Mouse (Mus musculus): Measurements from ENCODE around the gene Lsp1. TPM values are rescaled to one million over a fixed set of nuclear protein-coding genes. Genes with fewer than 3 reads are reported as not detected.
A peak's percentile ranks its signal among the peaks of the same experiment; 100 is the strongest.

The Lsp1 gene
- polyA plus RNA-seq, 1 experiment from 2014 or later, result 83.5 TPM

DNA sequence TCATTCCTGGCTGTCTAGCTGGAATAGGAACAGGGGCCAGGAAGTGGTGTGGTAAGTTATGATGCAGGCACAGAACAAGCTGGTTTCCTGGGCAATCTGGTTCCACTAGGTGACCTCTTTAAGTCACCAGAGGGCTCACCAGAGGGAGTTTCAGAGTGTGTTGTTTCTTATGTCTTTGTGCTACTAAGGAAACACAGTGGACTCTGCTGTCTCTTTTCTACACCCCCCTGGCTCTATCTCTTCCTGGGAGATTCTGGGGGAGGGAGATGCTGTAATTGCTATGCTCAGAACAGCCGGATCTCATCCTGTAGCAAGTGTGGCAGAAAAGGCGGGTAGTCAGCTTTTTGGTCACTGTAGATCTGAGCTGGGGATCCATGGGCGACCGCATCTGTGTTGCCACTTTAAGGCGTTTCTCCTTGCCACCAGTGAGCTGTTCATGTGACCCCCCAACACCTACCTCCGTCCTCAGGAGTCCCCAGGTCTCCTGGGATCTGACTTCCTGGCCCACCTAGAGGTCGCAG lies 9.6 kb downstream of the Lsp1 start:
- WGBS, result 78% methylated on average over 7 of the region's 7 CpGs
- Histone ChIP-seq H3K27ac (ENCODE audit: low read length) (peak overlapping the region; percentile 67), H3K9me3 (replicated peaks; ENCODE audit: control insufficient read depth, low read length) (no peaks in the 10 kb centered on the region), H3K4me3 (ENCODE audit: low read length) (no peak overlapping the region), H3K4me1 (ENCODE audit: control insufficient read depth, insufficient read depth, low read length) (peaks cover 40% of the 10 kb centered on the region), H3K4me2 (ENCODE audit: low read depth, low read length) (no peak overlapping the region), H3K27me3 (ENCODE audit: control insufficient read depth, insufficient read depth, low read length) (no peaks in the 10 kb centered on the region), H3K36me3 (ENCODE audit: control insufficient read depth, insufficient read depth) (no peaks in the 10 kb centered on the region), H3K9ac (ENCODE audit: low read length) (no peak overlapping the region)
- no peak for ATAC-seq (replicated peaks; ENCODE audit: extremely low read depth, insufficient read depth, low FRiP score)

DNA sequence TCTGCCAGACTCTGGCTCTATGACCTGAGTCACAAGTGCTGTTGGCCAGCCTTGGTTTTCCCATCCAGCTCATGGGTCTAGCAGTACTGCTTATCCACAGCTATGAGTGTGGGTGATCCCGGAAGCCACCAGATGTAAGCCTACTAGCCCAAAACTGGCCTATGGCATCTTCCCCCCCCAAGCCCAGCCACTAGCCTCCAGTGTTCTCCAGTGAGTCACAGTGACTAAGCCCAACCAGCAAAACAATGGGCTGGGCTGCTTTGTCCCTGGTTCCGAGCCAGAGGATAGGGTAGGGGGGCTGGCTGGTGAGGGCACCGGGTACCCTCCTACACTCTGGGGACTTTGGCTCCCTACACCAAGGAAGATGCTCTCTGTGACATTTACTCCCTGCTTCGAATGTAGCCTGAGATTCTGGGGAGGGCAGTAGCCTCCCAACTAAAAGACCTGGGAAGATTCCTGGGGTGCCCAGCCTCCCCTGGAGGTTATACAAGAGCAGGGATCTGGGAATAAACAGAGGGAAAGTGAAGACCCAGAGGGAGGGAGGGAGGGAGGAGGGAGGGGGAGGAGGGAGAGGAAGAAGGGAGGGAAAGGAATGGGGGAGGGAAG lies 10.3 kb downstream of the Lsp1 start:
- H3K9ac ChIP-seq (ENCODE audit: low read length), result 0 out of 2 replicates have a peak overlapping the region, but pooled peaks have one; percentile 21
- 27% methylated on average over 4 of the region's 4 CpGs for WGBS
- ATAC-seq (replicated peaks; ENCODE audit: extremely low read depth, insufficient read depth, low FRiP score), result peak; percentile 72
- H3K4me3 ChIP-seq (ENCODE audit: low read length), result no peak overlapping the region
- peak overlapping the region; percentile 67 for H3K27ac ChIP-seq (ENCODE audit: low read length)
- no peaks in the 10 kb centered on the region for H3K27me3 ChIP-seq (ENCODE audit: control insufficient read depth, insufficient read depth, low read length)
- H3K9me3 ChIP-seq (replicated peaks; ENCODE audit: control insufficient read depth, low read length), result no peaks in the 10 kb centered on the region
- peaks cover 46% of the 10 kb centered on the region for H3K4me1 ChIP-seq (ENCODE audit: control insufficient read depth, insufficient read depth, low read length)
- no peak overlapping the region for H3K4me2 ChIP-seq (ENCODE audit: low read depth, low read length)
- no peaks in the 10 kb centered on the region for H3K36me3 ChIP-seq (ENCODE audit: control insufficient read depth, insufficient read depth)

- H3K4me2 ChIP-seq (ENCODE audit: low read depth, low read length), result peak overlapping the region; percentile 41
- no peaks in the 10 kb centered on the region for H3K36me3 ChIP-seq (ENCODE audit: control insufficient read depth, insufficient read depth)
- 0 out of 2 replicates have a peak, but pooled peaks have one; percentile 19 for ATAC-seq (replicated peaks; ENCODE audit: extremely low read depth, insufficient read depth, low FRiP score)
- WGBS, result 61% methylated on average over 6 of the region's 6 CpGs
- H3K27me3 ChIP-seq (ENCODE audit: control insufficient read depth, insufficient read depth, low read length), result no peaks in the 10 kb centered on the region
- H3K4me3 ChIP-seq (ENCODE audit: low read length), result no peak overlapping the region
- peaks cover 50% of the 10 kb centered on the region for H3K4me1 ChIP-seq (ENCODE audit: control insufficient read depth, insufficient read depth, low read length)
- peak overlapping the region; percentile 65; the same call in 1 of the 2 replicates for H3K9ac ChIP-seq (ENCODE audit: low read length)
- H3K27ac ChIP-seq (ENCODE audit: low read length), result peak overlapping the region; percentile 67
- no peaks in the 10 kb centered on the region for H3K9me3 ChIP-seq (replicated peaks; ENCODE audit: control insufficient read depth, low read length)
Observed at GRCm38 (mm10) chr7:142471414-142471861, 10.8 kb downstream of the Lsp1 start.

DNA sequence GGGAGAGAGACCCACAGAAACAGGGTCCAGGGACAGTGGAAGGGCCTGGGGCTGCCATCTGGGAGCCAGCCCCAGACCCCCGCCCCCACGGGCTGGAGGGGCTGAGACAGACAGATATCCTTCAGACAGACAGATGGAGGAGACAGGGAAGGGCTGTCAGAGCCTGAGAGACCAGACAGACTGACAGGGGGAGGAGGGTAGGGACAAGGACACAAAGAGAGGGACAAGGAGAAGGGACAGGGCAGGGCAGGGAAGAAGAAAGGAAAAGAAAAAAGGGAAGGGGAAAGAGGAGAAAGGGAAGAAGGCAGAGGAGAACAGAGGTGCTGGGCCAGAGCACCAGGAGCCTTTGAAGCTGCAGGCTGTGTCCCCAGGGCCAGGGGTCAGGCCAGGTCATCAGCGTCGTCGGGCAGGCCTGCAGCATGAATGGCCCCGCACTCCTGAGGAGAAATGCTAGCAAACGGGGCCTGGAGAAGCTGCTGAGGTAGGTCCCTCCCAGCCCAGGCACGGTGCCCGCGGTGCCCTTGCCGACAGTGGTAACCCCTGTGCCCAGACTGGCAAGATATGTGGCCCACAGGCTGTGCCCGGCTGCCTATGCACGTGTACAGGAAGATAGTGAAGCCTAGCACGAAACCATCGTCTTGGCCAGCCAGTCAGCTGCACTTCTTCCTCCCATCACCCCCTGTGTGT lies 11.4 kb downstream of the Lsp1 start:
- Histone ChIP-seq H3K4me3 (ENCODE audit: low read length) (peak overlapping the region; percentile 24), H3K27ac (ENCODE audit: low read length) (peak overlapping the region; percentile 67), H3K4me1 (ENCODE audit: control insufficient read depth, insufficient read depth, low read length) (peaks cover 50% of the 10 kb centered on the region), H3K9ac (ENCODE audit: low read length) (peak overlapping the region; percentile 65), H3K36me3 (ENCODE audit: control insufficient read depth, insufficient read depth) (no peaks in the 10 kb centered on the region), H3K4me2 (ENCODE audit: low read depth, low read length) (peak overlapping the region; percentile 41), H3K9me3 (replicated peaks; ENCODE audit: control insufficient read depth, low read length) (no peaks in the 10 kb centered on the region), H3K27me3 (ENCODE audit: control insufficient read depth, insufficient read depth, low read length) (no peaks in the 10 kb centered on the region)
- 41% methylated on average over 15 of the region's 15 CpGs for WGBS
- ATAC-seq (replicated peaks; ENCODE audit: extremely low read depth, insufficient read depth, low FRiP score), result no peak

GRCm38 (mm10) chr7:142472936-142473335 lies 12.3 kb downstream of the Lsp1 start:
- peak overlapping the region; percentile 67 for H3K27ac ChIP-seq (ENCODE audit: low read length)
- H3K4me1 ChIP-seq (ENCODE audit: control insufficient read depth, insufficient read depth, low read length), result peaks cover 50% of the 10 kb centered on the region
- H3K9ac ChIP-seq (ENCODE audit: low read length), result peak overlapping the region; percentile 65
- no peak for ATAC-seq (replicated peaks; ENCODE audit: extremely low read depth, insufficient read depth, low FRiP score)
- H3K4me3 ChIP-seq (ENCODE audit: low read length), result peak overlapping the region; percentile 24
- no peaks in the 10 kb centered on the region for H3K9me3 ChIP-seq (replicated peaks; ENCODE audit: control insufficient read depth, low read length)
- peak overlapping the region; percentile 41 for H3K4me2 ChIP-seq (ENCODE audit: low read depth, low read length)
- 89% methylated on average over 4 of the region's 4 CpGs for WGBS
- no peaks in the 10 kb centered on the region for H3K27me3 ChIP-seq (ENCODE audit: control insufficient read depth, insufficient read depth, low read length)
- H3K36me3 ChIP-seq (ENCODE audit: control insufficient read depth, insufficient read depth), result no peaks in the 10 kb centered on the region

DNA sequence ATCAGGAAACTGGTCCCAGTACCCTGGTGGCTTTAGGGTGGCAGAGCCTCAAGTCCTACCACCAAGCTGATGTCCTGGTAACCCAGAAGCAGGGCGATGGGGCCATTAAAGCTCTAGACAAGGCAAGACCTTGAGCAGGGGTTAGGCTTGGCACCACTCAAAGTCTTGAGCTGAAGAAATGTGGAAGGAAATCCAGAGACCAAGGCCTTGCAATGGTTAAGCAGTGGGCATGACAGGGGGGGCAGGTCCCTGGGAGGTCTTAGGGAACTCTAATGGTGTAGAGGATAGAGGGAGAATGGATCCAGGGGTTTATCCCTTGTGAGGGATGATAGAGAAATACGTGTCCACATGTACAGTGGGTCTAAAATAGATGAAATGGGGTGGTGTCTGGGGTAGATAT lies 12.9 kb downstream of the Lsp1 start:
- H3K27ac ChIP-seq (ENCODE audit: low read length), result peak overlapping the region; percentile 67
- no peaks in the 10 kb centered on the region for H3K27me3 ChIP-seq (ENCODE audit: control insufficient read depth, insufficient read depth, low read length)
- no peaks in the 10 kb centered on the region for H3K9me3 ChIP-seq (replicated peaks; ENCODE audit: control insufficient read depth, low read length)
- peak overlapping the region; percentile 24; the same call in 1 of the 2 replicates for H3K4me3 ChIP-seq (ENCODE audit: low read length)
- WGBS, result 94% methylated on average over 2 of the region's 2 CpGs
- H3K9ac ChIP-seq (ENCODE audit: low read length), result peak overlapping the region; percentile 65; the same call in 1 of the 2 replicates
- H3K36me3 ChIP-seq (ENCODE audit: control insufficient read depth, insufficient read depth), result no peaks in the 10 kb centered on the region
- H3K4me2 ChIP-seq (ENCODE audit: low read depth, low read length), result peak overlapping the region; percentile 28
- peaks cover 55% of the 10 kb centered on the region for H3K4me1 ChIP-seq (ENCODE audit: control insufficient read depth, insufficient read depth, low read length)
- no peak for ATAC-seq (replicated peaks; ENCODE audit: extremely low read depth, insufficient read depth, low FRiP score)

GRCm38 (mm10) chr7:142474799-142475198 lies 14.2 kb downstream of the Lsp1 start:
- H3K4me1 ChIP-seq (ENCODE audit: control insufficient read depth, insufficient read depth, low read length), result peaks cover 65% of the 10 kb centered on the region
- no peak for ATAC-seq (replicated peaks; ENCODE audit: extremely low read depth, insufficient read depth, low FRiP score)
- WGBS, result 70% methylated on average over 14 of the region's 14 CpGs
- no peaks in the 10 kb centered on the region for H3K36me3 ChIP-seq (ENCODE audit: control insufficient read depth, insufficient read depth)
- peak overlapping the region; percentile 13 for H3K4me2 ChIP-seq (ENCODE audit: low read depth, low read length)
- peak overlapping the region; percentile 61 for H3K27ac ChIP-seq (ENCODE audit: low read length)
- no peaks in the 10 kb centered on the region for H3K9me3 ChIP-seq (replicated peaks; ENCODE audit: control insufficient read depth, low read length)
- H3K9ac ChIP-seq (ENCODE audit: low read length), result peak overlapping the region; percentile 69
- H3K4me3 ChIP-seq (ENCODE audit: low read length), result peak overlapping the region; percentile 35
- no peaks in the 10 kb centered on the region for H3K27me3 ChIP-seq (ENCODE audit: control insufficient read depth, insufficient read depth, low read length)

- Histone ChIP-seq H3K4me3 (ENCODE audit: low read length) (peak overlapping the region; percentile 35), H3K27me3 (ENCODE audit: control insufficient read depth, insufficient read depth, low read length) (no peaks in the 10 kb centered on the region), H3K4me1 (ENCODE audit: control insufficient read depth, insufficient read depth, low read length) (peaks cover 66% of the 10 kb centered on the region), H3K9me3 (replicated peaks; ENCODE audit: control insufficient read depth, low read length) (no peaks in the 10 kb centered on the region), H3K4me2 (ENCODE audit: low read depth, low read length) (peak overlapping the region; percentile 13), H3K36me3 (ENCODE audit: control insufficient read depth, insufficient read depth) (no peaks in the 10 kb centered on the region), H3K9ac (ENCODE audit: low read length) (peak overlapping the region; percentile 69), H3K27ac (ENCODE audit: low read length) (peak overlapping the region; percentile 64)
- ATAC-seq (replicated peaks; ENCODE audit: extremely low read depth, insufficient read depth, low FRiP score), result no peak
- 31% methylated on average over 7 of the region's 7 CpGs for WGBS
Observed at GRCm38 (mm10) chr7:142475641-142476040, 15.0 kb downstream of the Lsp1 start.

GRCm38 (mm10) chr7:142476271-142476670 lies 15.7 kb downstream of the Lsp1 start:
- 81% methylated on average over 5 of the region's 5 CpGs for WGBS
- H3K4me2 ChIP-seq (ENCODE audit: low read depth, low read length), result peak overlapping the region; percentile 13
- H3K4me1 ChIP-seq (ENCODE audit: control insufficient read depth, insufficient read depth, low read length), result peaks cover 66% of the 10 kb centered on the region

More at GRCm38 (mm10) chr7:142476271-142476670, 15.7 kb downstream of the Lsp1 start:
- no peaks in the 10 kb centered on the region for H3K9me3 ChIP-seq (replicated peaks; ENCODE audit: control insufficient read depth, low read length)
- peak overlapping the region; percentile 69 for H3K9ac ChIP-seq (ENCODE audit: low read length)
- no peak for ATAC-seq (replicated peaks; ENCODE audit: extremely low read depth, insufficient read depth, low FRiP score)
- H3K27ac ChIP-seq (ENCODE audit: low read length), result peak overlapping the region; percentile 64
- H3K36me3 ChIP-seq (ENCODE audit: control insufficient read depth, insufficient read depth), result no peaks in the 10 kb centered on the region
- H3K4me3 ChIP-seq (ENCODE audit: low read length), result peak overlapping the region; percentile 35
- no peaks in the 10 kb centered on the region for H3K27me3 ChIP-seq (ENCODE audit: control insufficient read depth, insufficient read depth, low read length)

Data from heart, embryonic 16.5 days (tissue).